Comparison of ENCODE assay signal across 10 mouse cellular contexts in genomic region chr11:69086390-69086789, GRCm38 (mm10). TPM values are rescaled to one million over a fixed set of nuclear protein-coding genes. Genes with fewer than 3 reads are reported as not detected.
DNase-seq lines count a peak whose midpoint lies in the region; ATAC-seq and TF ChIP-seq lines count a peak whose summit lies in the region.
"Had no signal": no experiment of that assay in that cellular context is flagged by ENCODE, and none has a peak within 500 bp of the region (broad histone marks: within the 10 kb centered on the region; RNA-seq: fewer than 3 reads in every experiment).

No protein-coding gene starts in this region.

- H3K4me2 ChIP-seq in forebrain, embryonic 12.5 days = no peak overlapping the region
- H3K4me2 ChIP-seq in forebrain, embryonic 13.5 days = no peak overlapping the region
- no peak overlapping the region for H3K4me2 ChIP-seq in kidney, postnatal 0 days (ENCODE audit: low read length)
- no peak overlapping the region for H3K4me2 ChIP-seq in embryonic facial prominence, embryonic 13.5 days

- no peak for TF ChIP-seq CTCF in kidney, postnatal 0 days (IDR thresholded peaks at IDR 0.05; ENCODE audit: low read depth)
- no peak for TF ChIP-seq CTCF in olfactory bulb, adult 2 months (IDR thresholded peaks at IDR 0.05; ENCODE audit: insufficient read depth, low read depth, low read length)

- peak; percentile 11 for DNase-seq in kidney, postnatal 0 days (ENCODE audit: low spot score)
- DNase-seq in kidney, adult 9 months = no peak
- DNase-seq in thymus, postnatal 0 days (ENCODE audit: low spot score) = no peak
- DNase-seq in thymus, postnatal 14 days = no peak
- DNase-seq: kidney, adult 2 months had no signal

- no peak overlapping the region for H3K9ac ChIP-seq in forebrain, embryonic 12.5 days
- H3K9ac ChIP-seq in forebrain, embryonic 13.5 days = no peak overlapping the region
- H3K9ac ChIP-seq in kidney, postnatal 0 days (ENCODE audit: low read depth, low read length) = no peak overlapping the region
- no peak overlapping the region for H3K9ac ChIP-seq in embryonic facial prominence, embryonic 13.5 days
- H3K9ac ChIP-seq: liver, embryonic 14.5 days had no signal

- peaks cover 22% of the 10 kb centered on the region for H3K4me1 ChIP-seq in forebrain, embryonic 12.5 days
- H3K4me1 ChIP-seq in forebrain, embryonic 13.5 days = peaks cover 27% of the 10 kb centered on the region
- H3K4me1 ChIP-seq in kidney, postnatal 0 days (replicated peaks; ENCODE audit: insufficient read depth, low read length) = peaks cover 12% of the 10 kb centered on the region
- H3K4me1 ChIP-seq in embryonic facial prominence, embryonic 13.5 days = peaks cover 39% of the 10 kb centered on the region
- peaks cover 33% of the 10 kb centered on the region for H3K4me1 ChIP-seq in olfactory bulb, adult 2 months (ENCODE audit: control insufficient read depth, insufficient read depth, low read length)

- H3K36me3 ChIP-seq in forebrain, embryonic 12.5 days (replicated peaks) = peaks cover 15% of the 10 kb centered on the region
- H3K36me3 ChIP-seq in forebrain, embryonic 13.5 days (ENCODE audit: poor library complexity, severe bottlenecking) = peaks cover 16% of the 10 kb centered on the region
- H3K36me3 ChIP-seq in kidney, postnatal 0 days (ENCODE audit: insufficient read depth, low read length) = peaks cover 7% of the 10 kb centered on the region; the same call in 1 of the 2 replicates
- H3K36me3 ChIP-seq in embryonic facial prominence, embryonic 13.5 days = peaks cover 21% of the 10 kb centered on the region

- TF ChIP-seq POLR2A in olfactory bulb, adult 2 months (IDR thresholded peaks at IDR 0.05; ENCODE audit: insufficient read depth, low read depth, low read length) = no peak

- WGBS in forebrain, embryonic 12.5 days = 67% methylated on average over 6 of the region's 6 CpGs
- WGBS in forebrain, embryonic 13.5 days = 74% methylated on average over 6 of the region's 6 CpGs
- WGBS in kidney, postnatal 0 days = 44% methylated on average over 6 of the region's 6 CpGs
- 58% methylated on average over 6 of the region's 6 CpGs for WGBS in embryonic facial prominence, embryonic 13.5 days
- 34% methylated on average over 6 of the region's 6 CpGs for WGBS in olfactory bulb, adult 2 months

- no peaks in the 10 kb centered on the region for H3K27me3 ChIP-seq in forebrain, embryonic 12.5 days
- H3K27me3 ChIP-seq in forebrain, embryonic 13.5 days = no peaks in the 10 kb centered on the region
- no peaks in the 10 kb centered on the region for H3K27me3 ChIP-seq in kidney, postnatal 0 days (ENCODE audit: insufficient read depth, low read length)
- no peaks in the 10 kb centered on the region for H3K27me3 ChIP-seq in embryonic facial prominence, embryonic 13.5 days

- no peak overlapping the region for H3K4me3 ChIP-seq in forebrain, embryonic 12.5 days (replicated peaks)
- H3K4me3 ChIP-seq in forebrain, embryonic 13.5 days = no peak overlapping the region
- H3K4me3 ChIP-seq in kidney, postnatal 0 days (replicated peaks; ENCODE audit: low read depth, low read length) = no peak overlapping the region
- H3K4me3 ChIP-seq in embryonic facial prominence, embryonic 13.5 days = no peak overlapping the region
- no peak overlapping the region for H3K4me3 ChIP-seq in olfactory bulb, adult 2 months (ENCODE audit: insufficient read depth, low read depth, low read length)

- peak overlapping the region; percentile 50; the same call in 1 of the 2 replicates for H3K27ac ChIP-seq in forebrain, embryonic 12.5 days
- no peak overlapping the region for H3K27ac ChIP-seq in forebrain, embryonic 13.5 days
- 0 out of 2 replicates have a peak overlapping the region, but pooled peaks have one; percentile 98 for H3K27ac ChIP-seq in kidney, postnatal 0 days
- H3K27ac ChIP-seq in embryonic facial prominence, embryonic 13.5 days = peak overlapping the region; percentile 71
- H3K27ac ChIP-seq in olfactory bulb, adult 2 months (ENCODE audit: insufficient read depth, low read depth, low read length) = peak overlapping the region; percentile 93
- H3K27ac ChIP-seq: liver, embryonic 14.5 days had no signal

- ATAC-seq in forebrain, embryonic 12.5 days (ENCODE audit: low FRiP score) = no peak
- no peak for ATAC-seq in forebrain, embryonic 13.5 days
- ATAC-seq in kidney, postnatal 0 days (replicated peaks; ENCODE audit: low FRiP score, low read depth) = no peak
- ATAC-seq in embryonic facial prominence, embryonic 13.5 days (ENCODE audit: insufficient number of reproducible peaks, insufficient read depth, low FRiP score, low TSS enrichment, low read depth) = no peak

- no peaks in the 10 kb centered on the region for H3K9me3 ChIP-seq in forebrain, embryonic 12.5 days
- no peaks in the 10 kb centered on the region for H3K9me3 ChIP-seq in forebrain, embryonic 13.5 days (replicated peaks)
- no peaks in the 10 kb centered on the region for H3K9me3 ChIP-seq in kidney, postnatal 0 days (replicated peaks; ENCODE audit: low read length)
- no peaks in the 10 kb centered on the region for H3K9me3 ChIP-seq in embryonic facial prominence, embryonic 13.5 days

RNA-seq across cellular contexts. Expression of gene Vamp2, which starts 1.9 kb away (rescaled TPM):
- 103 and 121 TPM in 2 replicates for polyA plus RNA-seq in forebrain, embryonic 12.5 days (2016; fragmentation: Nextera tagmentation; extraction: Ambion mirVana)
- polyA plus RNA-seq in forebrain, embryonic 13.5 days (2015; fragmentation: Nextera tagmentation; extraction: Ambion mirVana) = 110 and 124 TPM in 2 replicates
- polyA plus RNA-seq in kidney, postnatal 0 days (2015; fragmentation: Nextera tagmentation; extraction: Ambion mirVana) = 66.7 and 67.7 TPM in 2 replicates
- polyA plus RNA-seq in embryonic facial prominence, embryonic 13.5 days (2015; fragmentation: Nextera tagmentation; extraction: Ambion mirVana) = 91.5 and 101 TPM in 2 replicates
- polyA plus RNA-seq in olfactory bulb, adult 2 months (2012; ENCODE audit: insufficient read depth, insufficient read length, low replicate concordance, missing spikeins) = 348 and 768 TPM in 2 replicates
- 35.9 and 38.5 TPM in 2 replicates for polyA plus RNA-seq in thymus, postnatal 0 days (2015; fragmentation: Nextera tagmentation; extraction: Ambion mirVana)

RNA-seq across cellular contexts. Expression of gene Per1, which starts 8.6 kb away (rescaled TPM):
- polyA plus RNA-seq in forebrain, embryonic 12.5 days (2016; fragmentation: Nextera tagmentation; extraction: Ambion mirVana) = 7.8 and 12.3 TPM in 2 replicates
- polyA plus RNA-seq in forebrain, embryonic 13.5 days (2015; fragmentation: Nextera tagmentation; extraction: Ambion mirVana) = 6.0 and 6.4 TPM in 2 replicates
- polyA plus RNA-seq in kidney, postnatal 0 days (2015; fragmentation: Nextera tagmentation; extraction: Ambion mirVana) = 7.4 and 9.9 TPM in 2 replicates
- 11.1 and 11.5 TPM in 2 replicates for polyA plus RNA-seq in embryonic facial prominence, embryonic 13.5 days (2015; fragmentation: Nextera tagmentation; extraction: Ambion mirVana)
- polyA plus RNA-seq in olfactory bulb, adult 2 months (2012; ENCODE audit: insufficient read depth, insufficient read length, low replicate concordance, missing spikeins) = not detected in 2 replicates
- polyA plus RNA-seq in thymus, postnatal 0 days (2015; fragmentation: Nextera tagmentation; extraction: Ambion mirVana) = 3.5 and 4.7 TPM in 2 replicates

RNA-seq across cellular contexts. Expression of gene Tmem107, which starts 15.8 kb away (rescaled TPM):
- polyA plus RNA-seq in forebrain, embryonic 12.5 days (2016; fragmentation: Nextera tagmentation; extraction: Ambion mirVana) = 53.4 and 56.9 TPM in 2 replicates
- 55.1 and 57.2 TPM in 2 replicates for polyA plus RNA-seq in forebrain, embryonic 13.5 days (2015; fragmentation: Nextera tagmentation; extraction: Ambion mirVana)
- 60.8 and 61.3 TPM in 2 replicates for polyA plus RNA-seq in kidney, postnatal 0 days (2015; fragmentation: Nextera tagmentation; extraction: Ambion mirVana)
- 47.2 and 48.2 TPM in 2 replicates for polyA plus RNA-seq in embryonic facial prominence, embryonic 13.5 days (2015; fragmentation: Nextera tagmentation; extraction: Ambion mirVana)
- polyA plus RNA-seq in olfactory bulb, adult 2 months (2012; ENCODE audit: insufficient read depth, insufficient read length, low replicate concordance, missing spikeins) = not detected in 2 replicates
- 29.8 and 33.2 TPM in 2 replicates for polyA plus RNA-seq in thymus, postnatal 0 days (2015; fragmentation: Nextera tagmentation; extraction: Ambion mirVana)

RNA-seq across cellular contexts. Expression of gene Borcs6, which starts 26.9 kb away (rescaled TPM):
- polyA plus RNA-seq in forebrain, embryonic 12.5 days (2016; fragmentation: Nextera tagmentation; extraction: Ambion mirVana) = 7.4 and 11.1 TPM in 2 replicates
- 6.6 and 7.9 TPM in 2 replicates for polyA plus RNA-seq in forebrain, embryonic 13.5 days (2015; fragmentation: Nextera tagmentation; extraction: Ambion mirVana)
- polyA plus RNA-seq in kidney, postnatal 0 days (2015; fragmentation: Nextera tagmentation; extraction: Ambion mirVana) = 11.9 and 13.3 TPM in 2 replicates
- 8.9 and 10.3 TPM in 2 replicates for polyA plus RNA-seq in embryonic facial prominence, embryonic 13.5 days (2015; fragmentation: Nextera tagmentation; extraction: Ambion mirVana)
- polyA plus RNA-seq in olfactory bulb, adult 2 months (2012; ENCODE audit: insufficient read depth, insufficient read length, low replicate concordance, missing spikeins) = not detected in 2 replicates
- 9.8 and 12.4 TPM in 2 replicates for polyA plus RNA-seq in thymus, postnatal 0 days (2015; fragmentation: Nextera tagmentation; extraction: Ambion mirVana)

RNA-seq across cellular contexts. Expression of gene Hes7, which starts 33.8 kb away (rescaled TPM):
- polyA plus RNA-seq in forebrain, embryonic 12.5 days (2016; fragmentation: Nextera tagmentation; extraction: Ambion mirVana) = 0.31 and 0.43 TPM in 2 replicates
- 0.12 and 0.21 TPM in 2 replicates for polyA plus RNA-seq in forebrain, embryonic 13.5 days (2015; fragmentation: Nextera tagmentation; extraction: Ambion mirVana)
- 0.42 and 0.50 TPM in 2 replicates for polyA plus RNA-seq in kidney, postnatal 0 days (2015; fragmentation: Nextera tagmentation; extraction: Ambion mirVana)
- 0.44 and 0.47 TPM in 2 replicates for polyA plus RNA-seq in embryonic facial prominence, embryonic 13.5 days (2015; fragmentation: Nextera tagmentation; extraction: Ambion mirVana)
- polyA plus RNA-seq in olfactory bulb, adult 2 months (2012; ENCODE audit: insufficient read depth, insufficient read length, low replicate concordance, missing spikeins) = not detected in 2 replicates
- polyA plus RNA-seq in thymus, postnatal 0 days (2015; fragmentation: Nextera tagmentation; extraction: Ambion mirVana) = 0.39 and 0.71 TPM in 2 replicates

Comparison
In these comparisons a context has a peak if more than half of its experiments do, and no peak if none do; other contexts are left out.
1. RNA of gene Tmem107, which starts 15.8 kb away (polyA plus RNA-seq): 60.8 to 61.3 TPM in kidney, postnatal 0 days, 53.4 to 56.9 TPM in forebrain, embryonic 12.5 days, 55.1 to 57.2 TPM in forebrain, embryonic 13.5 days, 47.2 to 48.2 TPM in embryonic facial prominence, embryonic 13.5 days and 29.8 to 33.2 TPM in thymus, postnatal 0 days; not detected in olfactory bulb, adult 2 months; every median in the first group is over 10 times any median in the second.